Mouse (Mus musculus): ENCODE measurements around the gene Nos1ap. TPM values are rescaled to one million over a fixed set of nuclear protein-coding genes. Genes with fewer than 3 reads are reported as not detected.
A peak's percentile ranks its signal among the peaks of the same experiment; 100 is the strongest.

The Nos1ap gene
- polyA plus RNA-seq, 1 experiment = 79.8 TPM

GRCm38 (mm10) chr1:170482236-170482905, 107.3 kb downstream of the Nos1ap start:
- no peak overlapping the region for H3K4me3 ChIP-seq (ENCODE audit: low read depth, low read length)
- peak overlapping the region; percentile 67; the same call in 1 of the 2 replicates for H3K27ac ChIP-seq (ENCODE audit: insufficient read depth, low read depth, low read length)
- H3K4me1 ChIP-seq (ENCODE audit: control insufficient read depth, insufficient read depth, insufficient read length, low read length) = peaks cover 49% of the 10 kb centered on the region
- H3K36me3 ChIP-seq (ENCODE audit: control insufficient read depth, insufficient read depth, low read length) = no peaks in the 10 kb centered on the region
- TF ChIP-seq CTCF (IDR thresholded peaks at IDR 0.05; ENCODE audit: extremely low read depth, insufficient read length, insufficient replicate concordance, low read depth, low read length) (no peak), POLR2A (IDR thresholded peaks at IDR 0.05; ENCODE audit: low read depth, low read length) (no peak)
- 23% methylated on average over 7 of the region's 8 CpGs for WGBS
- no peaks in the 10 kb centered on the region for H3K27me3 ChIP-seq (ENCODE audit: control insufficient read depth, insufficient read depth, low read length)

GRCm38 (mm10) chr1:170481093-170481492, 108.6 kb downstream of the Nos1ap start:
- H3K4me3 ChIP-seq (ENCODE audit: low read depth, low read length) = no peak overlapping the region
- WGBS = 41% methylated on average over 3 of the region's 3 CpGs

GRCm38 (mm10) chr1:170479458-170479798, 110.2 kb downstream of the Nos1ap start:
- no peak for TF ChIP-seq POLR2A (IDR thresholded peaks at IDR 0.05; ENCODE audit: low read depth, low read length)
- TF ChIP-seq CTCF (IDR thresholded peaks at IDR 0.05; ENCODE audit: extremely low read depth, insufficient read length, insufficient replicate concordance, low read depth, low read length) = no peak
- Histone ChIP-seq H3K27me3 (ENCODE audit: control insufficient read depth, insufficient read depth, low read length) (no peaks in the 10 kb centered on the region), H3K4me3 (ENCODE audit: low read depth, low read length) (no peak overlapping the region), H3K27ac (ENCODE audit: insufficient read depth, low read depth, low read length) (peak overlapping the region; percentile 81), H3K36me3 (ENCODE audit: control insufficient read depth, insufficient read depth, low read length) (no peaks in the 10 kb centered on the region), H3K4me1 (ENCODE audit: control insufficient read depth, insufficient read depth, insufficient read length, low read length) (peaks cover 49% of the 10 kb centered on the region)
- 9% methylated on average over 3 of the region's 3 CpGs for WGBS

More at GRCm38 (mm10) chr1:170481093-170481492, 108.6 kb downstream of the Nos1ap start:
- H3K4me1 ChIP-seq (ENCODE audit: control insufficient read depth, insufficient read depth, insufficient read length, low read length) = peaks cover 51% of the 10 kb centered on the region
- TF ChIP-seq POLR2A (IDR thresholded peaks at IDR 0.05; ENCODE audit: low read depth, low read length) = no peak
- no peak for TF ChIP-seq CTCF (IDR thresholded peaks at IDR 0.05; ENCODE audit: extremely low read depth, insufficient read length, insufficient replicate concordance, low read depth, low read length)
- no peaks in the 10 kb centered on the region for H3K36me3 ChIP-seq (ENCODE audit: control insufficient read depth, insufficient read depth, low read length)
- H3K27me3 ChIP-seq (ENCODE audit: control insufficient read depth, insufficient read depth, low read length) = no peaks in the 10 kb centered on the region
- peak overlapping the region; percentile 9; the same call in 1 of the 2 replicates for H3K27ac ChIP-seq (ENCODE audit: insufficient read depth, low read depth, low read length)

GRCm38 (mm10) chr1:170478791-170479457, 110.7 kb downstream of the Nos1ap start:
- Histone ChIP-seq H3K27ac (ENCODE audit: insufficient read depth, low read depth, low read length) (peak overlapping the region; percentile 92), H3K4me3 (ENCODE audit: low read depth, low read length) (no peak overlapping the region), H3K4me1 (ENCODE audit: control insufficient read depth, insufficient read depth, insufficient read length, low read length) (peaks cover 49% of the 10 kb centered on the region), H3K36me3 (ENCODE audit: control insufficient read depth, insufficient read depth, low read length) (no peaks in the 10 kb centered on the region), H3K27me3 (ENCODE audit: control insufficient read depth, insufficient read depth, low read length) (no peaks in the 10 kb centered on the region)
- TF ChIP-seq CTCF (IDR thresholded peaks at IDR 0.05; ENCODE audit: extremely low read depth, insufficient read length, insufficient replicate concordance, low read depth, low read length) = no peak
- no peak for TF ChIP-seq POLR2A (IDR thresholded peaks at IDR 0.05; ENCODE audit: low read depth, low read length)
- WGBS = 16% methylated on average over 4 of the region's 4 CpGs

GRCm38 (mm10) chr1:170477636-170478600, 111.7 kb downstream of the Nos1ap start:
- no peaks in the 10 kb centered on the region for H3K36me3 ChIP-seq (ENCODE audit: control insufficient read depth, insufficient read depth, low read length)
- peak overlapping the region; percentile 92 for H3K27ac ChIP-seq (ENCODE audit: insufficient read depth, low read depth, low read length)
- peaks cover 45% of the 10 kb centered on the region for H3K4me1 ChIP-seq (ENCODE audit: control insufficient read depth, insufficient read depth, insufficient read length, low read length)
- TF ChIP-seq CTCF (IDR thresholded peaks at IDR 0.05; ENCODE audit: extremely low read depth, insufficient read length, insufficient replicate concordance, low read depth, low read length) = no peak
- no peak for TF ChIP-seq POLR2A (IDR thresholded peaks at IDR 0.05; ENCODE audit: low read depth, low read length)
- H3K27me3 ChIP-seq (ENCODE audit: control insufficient read depth, insufficient read depth, low read length) = no peaks in the 10 kb centered on the region
- 46% methylated on average over 10 of the region's 10 CpGs for WGBS
- no peak overlapping the region for H3K4me3 ChIP-seq (ENCODE audit: low read depth, low read length)

GRCm38 (mm10) chr1:170473460-170473859, 116.2 kb downstream of the Nos1ap start:
- 62% methylated on average over 6 of the region's 6 CpGs for WGBS
- no peaks in the 10 kb centered on the region for H3K27me3 ChIP-seq (ENCODE audit: control insufficient read depth, insufficient read depth, low read length)
- no peak overlapping the region for H3K27ac ChIP-seq (ENCODE audit: insufficient read depth, low read depth, low read length)
- no peak for TF ChIP-seq CTCF (IDR thresholded peaks at IDR 0.05; ENCODE audit: extremely low read depth, insufficient read length, insufficient replicate concordance, low read depth, low read length)
- TF ChIP-seq POLR2A (IDR thresholded peaks at IDR 0.05; ENCODE audit: low read depth, low read length) = no peak
- H3K4me1 ChIP-seq (ENCODE audit: control insufficient read depth, insufficient read depth, insufficient read length, low read length) = peaks cover 13% of the 10 kb centered on the region
- no peaks in the 10 kb centered on the region for H3K36me3 ChIP-seq (ENCODE audit: control insufficient read depth, insufficient read depth, low read length)
- no peak overlapping the region for H3K4me3 ChIP-seq (ENCODE audit: low read depth, low read length)
